Mouse (Mus musculus): ENCODE results near the gene A430033K04Rik.

Gene A430033K04Rik

GRCm38 (mm10) chr5:138622645-138623477 lies at the start of gene A430033K04Rik:
TSS of gene A430033K04Rik (plus strand) at chr5:138622859.
- peak; percentile 92 for DNase-seq (ENCODE audit: low read depth)

DNA sequence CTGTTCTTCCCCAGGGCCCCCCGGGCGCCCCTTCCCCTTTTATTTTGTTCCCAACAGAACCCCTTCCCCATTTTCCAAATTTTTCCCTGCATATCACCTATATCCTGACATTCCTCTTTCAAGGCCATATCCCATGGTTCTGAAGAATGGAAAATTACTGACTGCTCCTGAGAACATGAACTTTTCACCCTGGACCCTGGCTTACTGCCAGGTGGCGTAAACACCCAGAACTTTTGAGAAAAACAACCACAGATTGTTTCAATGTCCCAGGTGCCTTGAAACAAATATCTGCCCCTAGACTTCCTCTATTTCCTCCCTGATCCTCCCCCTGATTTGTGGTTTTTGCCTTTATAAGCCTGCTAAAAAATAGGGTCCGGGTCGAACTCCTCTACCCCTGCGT lies 35.3 kb upstream of the A430033K04Rik start:
- DNase-seq (ENCODE audit: low read depth) = no peak

DNA sequence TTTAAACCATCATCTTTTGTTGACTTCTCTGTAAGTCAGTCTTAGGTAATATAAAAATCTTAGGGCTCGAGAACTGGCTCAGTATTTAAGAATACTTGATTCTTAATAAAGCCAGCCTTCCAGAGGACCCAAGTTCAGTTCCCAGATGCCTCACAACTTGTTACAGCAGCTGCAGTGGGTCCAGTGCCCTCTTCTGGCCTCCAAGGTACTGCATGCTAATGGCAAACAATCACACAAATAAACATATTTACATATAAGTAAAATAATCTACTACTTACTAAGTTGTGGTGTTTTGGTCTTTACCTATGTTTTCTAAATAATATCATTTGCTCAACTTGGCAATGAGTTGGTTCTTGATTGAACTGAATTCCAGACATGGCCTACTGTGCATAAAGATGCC lies 4.3 kb upstream of the A430033K04Rik start:
- DNase-seq (ENCODE audit: low read depth) = no peak

- DNase-seq (ENCODE audit: low read depth) = peak; percentile 94
Measured at GRCm38 (mm10) chr5:138619211-138620128, 3.2 kb upstream of the A430033K04Rik start, which contains the start of gene Zfp68. TSS of gene Zfp68 (minus strand) at chr5:138619761.

DNA sequence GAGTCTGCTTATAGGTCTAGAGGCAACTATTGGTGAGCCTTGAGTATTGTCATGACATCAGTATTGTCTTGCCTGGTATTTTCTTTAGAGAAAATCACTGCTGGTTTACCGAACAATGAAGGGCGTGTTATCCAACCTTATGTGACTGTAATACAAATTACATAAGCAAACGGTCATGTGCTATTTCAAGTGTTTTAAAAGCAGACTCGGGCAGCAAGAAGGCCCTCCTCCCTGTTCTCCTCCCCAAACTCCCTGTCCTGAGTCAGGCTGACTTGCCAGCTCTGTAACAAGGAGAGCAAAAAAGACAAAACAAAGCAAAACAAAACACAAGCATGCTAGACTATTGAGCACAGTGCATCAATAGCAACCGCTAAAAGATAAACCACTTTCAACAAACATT lies 1.8 kb upstream of the A430033K04Rik start:
- DNase-seq (ENCODE audit: low read depth) = no peak

DNA sequence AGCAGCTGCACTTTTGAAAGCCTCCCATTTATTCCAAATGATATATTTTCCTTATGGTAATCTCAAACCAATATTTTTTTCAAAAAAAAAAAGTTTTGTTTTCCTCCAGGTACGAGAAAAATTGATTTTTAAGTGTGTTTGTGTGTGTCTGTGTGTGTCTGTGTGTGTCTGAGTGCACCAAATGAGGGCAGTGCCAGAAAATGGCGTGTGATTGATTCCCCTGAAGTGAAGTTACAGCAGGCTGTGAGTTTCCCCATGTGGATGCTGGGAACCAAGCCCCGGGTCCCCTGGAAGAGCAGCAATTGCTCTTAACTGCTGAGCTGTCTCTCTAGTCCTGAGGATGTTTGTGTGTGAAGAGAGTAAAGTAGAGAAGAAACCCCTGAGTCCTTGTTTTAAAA lies 818 bp downstream of the A430033K04Rik start:
- no peak for DNase-seq (ENCODE audit: low read depth)

DNA sequence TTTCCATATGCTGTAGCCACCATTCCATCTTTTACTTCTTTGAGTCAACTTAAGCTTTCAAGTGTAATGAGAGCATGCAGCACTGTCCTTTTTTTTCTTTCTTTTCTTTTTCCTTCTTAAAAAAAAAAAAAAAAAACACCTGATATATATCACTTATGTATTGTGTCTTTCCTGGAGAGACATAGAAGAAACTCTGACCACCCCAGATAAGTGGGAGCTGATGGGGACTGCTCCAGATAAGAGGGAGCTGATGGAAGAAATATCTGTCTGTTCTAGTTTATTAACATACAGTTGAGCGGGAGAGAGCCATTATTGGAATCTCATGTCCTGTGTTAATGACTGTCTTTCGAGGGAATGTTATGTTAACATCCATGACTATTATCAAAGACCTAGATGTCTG lies 13.8 kb downstream of the A430033K04Rik start:
- no peak for DNase-seq (ENCODE audit: low read depth)

GRCm38 (mm10) chr5:138641081-138641480 lies 18.4 kb downstream of the A430033K04Rik start:
- no peak for DNase-seq (ENCODE audit: low read depth)

DNA sequence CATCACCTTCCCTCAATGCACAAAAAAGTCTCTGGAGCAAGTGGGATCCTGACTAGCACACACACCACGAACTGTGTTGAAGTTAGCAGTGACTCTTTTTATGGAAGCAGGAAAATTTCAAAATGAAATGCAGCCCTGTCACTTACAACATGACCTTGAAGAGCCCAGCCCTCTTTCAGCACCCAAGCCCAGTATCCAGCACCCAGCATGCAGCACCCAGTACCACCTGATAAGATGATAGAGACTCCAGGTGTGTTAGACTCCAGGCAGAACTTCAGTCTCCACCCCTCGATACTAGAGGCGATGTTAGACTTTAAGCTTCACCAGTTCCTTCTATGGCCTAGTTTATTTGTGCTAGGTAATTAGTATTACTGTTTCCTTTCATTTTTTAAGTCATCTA lies 19.1 kb downstream of the A430033K04Rik start:
- no peak for DNase-seq (ENCODE audit: low read depth)

- no peak for DNase-seq (ENCODE audit: low read depth)
Measured at GRCm38 (mm10) chr5:138652911-138653310, 30.3 kb downstream of the A430033K04Rik start.

GRCm38 (mm10) chr5:138656477-138657156 lies 34.0 kb downstream of the A430033K04Rik start:
- peak; percentile 23 for DNase-seq (ENCODE audit: low read depth)

- no peak for DNase-seq (ENCODE audit: low read depth)
Measured at GRCm38 (mm10) chr5:138657407-138657806, 34.7 kb downstream of the A430033K04Rik start.

- DNase-seq (ENCODE audit: low read depth) = no peak
Measured at GRCm38 (mm10) chr5:138657854-138658253, 35.2 kb downstream of the A430033K04Rik start.

GRCm38 (mm10) chr5:138658922-138659321 lies 36.3 kb downstream of the A430033K04Rik start:
- DNase-seq (ENCODE audit: low read depth) = no peak

GRCm38 (mm10) chr5:138683023-138683766 lies 60.5 kb downstream of the A430033K04Rik start:
- peak; percentile 34 for DNase-seq (ENCODE audit: low read depth)

DNA sequence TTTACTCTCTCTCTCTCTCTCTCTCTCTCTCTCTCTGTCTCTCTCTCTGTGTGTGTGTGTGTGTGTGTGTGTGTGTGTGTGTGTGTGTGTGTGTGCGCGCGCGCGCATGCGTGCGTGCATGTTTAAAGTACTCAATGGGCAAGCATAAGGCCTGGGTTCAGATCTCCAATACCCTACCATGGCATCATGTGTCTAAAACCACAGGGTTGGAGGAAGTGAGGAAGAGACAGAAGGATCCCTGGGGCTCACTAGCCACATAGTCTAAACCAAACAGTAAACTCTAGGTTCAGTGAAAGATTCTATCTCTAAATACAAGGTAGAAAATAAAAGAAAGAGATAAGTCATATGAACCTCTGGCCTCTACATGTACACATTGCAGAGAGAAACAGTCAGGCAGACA lies 61.2 kb downstream of the A430033K04Rik start:
- no peak for DNase-seq (ENCODE audit: low read depth)

DNA sequence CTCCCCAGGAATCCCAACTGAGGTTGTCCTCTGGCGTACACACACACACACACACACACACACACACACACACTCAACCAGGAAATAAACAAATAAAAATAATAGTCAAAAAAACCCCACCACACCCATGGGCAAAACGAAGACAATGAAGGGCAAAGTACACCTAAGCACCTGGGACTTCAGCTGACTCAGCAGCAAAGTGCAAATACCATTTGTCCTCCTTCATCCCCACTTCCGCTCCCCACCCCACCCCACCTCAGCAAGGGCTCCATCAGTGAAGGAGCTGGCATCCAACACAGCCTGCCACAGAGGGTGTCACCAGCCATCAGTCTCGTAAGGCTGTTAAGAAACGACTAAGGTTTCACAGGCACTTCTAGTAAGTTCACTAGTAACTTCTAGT lies 64.8 kb downstream of the A430033K04Rik start:
- DNase-seq (ENCODE audit: low read depth) = no peak

- DNase-seq (ENCODE audit: low read depth) = no peak
Measured at GRCm38 (mm10) chr5:138689254-138689653, 66.6 kb downstream of the A430033K04Rik start.

DNA sequence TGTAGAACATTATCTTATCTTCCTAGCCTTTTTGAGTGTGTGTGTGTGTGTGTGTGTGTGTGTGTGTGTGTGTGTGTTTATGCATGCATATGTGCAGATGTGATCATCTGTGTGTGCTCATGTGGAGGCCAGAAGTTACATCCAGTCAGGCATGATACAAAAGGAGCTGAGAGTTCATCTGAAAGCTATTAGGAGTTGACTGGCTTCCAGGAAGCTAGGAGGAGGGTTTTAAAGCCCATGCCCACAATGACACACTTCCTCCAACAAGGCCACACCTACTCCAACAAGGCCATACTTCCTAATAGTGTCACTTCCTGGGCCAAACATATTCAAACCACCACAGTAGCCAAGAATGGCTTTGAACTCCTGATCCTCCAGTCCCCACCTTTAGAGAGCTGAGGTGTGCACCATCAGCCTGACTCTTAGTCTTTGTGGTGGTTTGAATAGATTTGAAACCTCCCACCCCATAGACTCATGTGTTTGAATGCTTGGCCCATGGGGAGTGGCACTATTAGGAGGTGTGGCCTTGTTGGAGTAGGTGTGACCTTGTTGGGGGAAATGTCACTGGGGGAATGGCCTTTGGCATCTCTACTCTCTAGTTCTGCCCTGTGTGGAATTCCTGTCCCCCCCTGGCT lies 70.4 kb downstream of the A430033K04Rik start:
- DNase-seq (ENCODE audit: low read depth) = peak; percentile 7

- peak; percentile 24 for DNase-seq (ENCODE audit: low read depth)
Measured at GRCm38 (mm10) chr5:138694036-138694435, 71.4 kb downstream of the A430033K04Rik start.

Measured in fibroblast of lung, adult 2 months (primary cell).